Mouse (Mus musculus) midbrain, embryonic 16.5 days (tissue): ENCODE data around the gene Cyp2f2. TPM values are rescaled to one million over a fixed set of nuclear protein-coding genes. Genes with fewer than 3 reads are reported as not detected.

ENCODE experiments used
- ATAC-seq: fragments of 200-750 bp; cut with Nextera tagmentation; 2 replicates; pipeline ENCODE4 v1.8.0; 2017; ENCODE audit warnings: moderate TSS enrichment
- H3K27ac ChIP-seq: fragments of 300-500 bp; sonication (generic); 2 replicates; pipeline ENCODE4 v1.5.1; 2014; ENCODE audit warnings: mild to moderate bottlenecking, low read length, mixed read lengths
- H3K27me3 ChIP-seq: fragments of 300-500 bp; sonication (generic); 2 replicates; pipeline ENCODE4 v1.6.1; 2014; ENCODE audit warnings: low read depth, low read length, mixed read lengths; ENCODE audit not compliant: control insufficient read depth, insufficient read depth
- H3K36me3 ChIP-seq: fragments of 300-500 bp; sonication (generic); 2 replicates; pipeline ENCODE4 v1.6.1; 2014; ENCODE audit warnings: mild to moderate bottlenecking, low read length, moderate library complexity, mixed read lengths; ENCODE audit not compliant: control insufficient read depth, insufficient read depth
- H3K4me1 ChIP-seq: fragments of 300-500 bp; sonication (generic); 2 replicates; pipeline ENCODE4 v1.6.1; 2014; ENCODE audit warnings: mild to moderate bottlenecking, low read length, mixed read lengths; ENCODE audit not compliant: control insufficient read depth, insufficient read depth
- H3K4me2 ChIP-seq: fragments of 300-500 bp; sonication (generic); 2 replicates; pipeline ENCODE4 v1.6.1; 2014; ENCODE audit warnings: mild to moderate bottlenecking, low read length, mixed read lengths
- H3K4me3 ChIP-seq: fragments of 300-500 bp; sonication (generic); 2 replicates; pipeline ENCODE4 v1.5.1; 2014; ENCODE audit warnings: low read depth, mild to moderate bottlenecking, low read length, moderate library complexity, mixed read lengths
- H3K9ac ChIP-seq: fragments of 300-500 bp; sonication (generic); 2 replicates; pipeline ENCODE4 v1.6.1; 2014; ENCODE audit warnings: low read depth, low read length, mixed read lengths
- H3K9me3 ChIP-seq: fragments of 300-500 bp; sonication (generic); replicated peaks from 2 replicates; pipeline ENCODE4 v1.6.1; 2014; ENCODE audit warnings: mild to moderate bottlenecking, low read length, mixed read lengths; ENCODE audit not compliant: control insufficient read depth, poor library complexity, severe bottlenecking
- WGBS: fragments of 180-500 bp; shearing (Covaris S2); extraction: QIAGEN DNeasy Blood & Tissue Kit; methylation state at CpG from one replicate; pipeline ENCODE4 v1.1.7; 2014; 5-methylcytosine and 5-hydroxymethylcytosine counted together
- polyA plus RNA-seq: library from polyadenylated mRNA; unstranded; fragments of >200 nt; fragmentation: Nextera tagmentation; extraction: Ambion mirVana; gene quantifications from 2 replicates; pipeline ENCODE4 v1.2.1, GENCODE M21; 2015

The Cyp2f2 gene
- polyA plus RNA-seq, 1 experiment from 2014 or later = not detected

DNA sequence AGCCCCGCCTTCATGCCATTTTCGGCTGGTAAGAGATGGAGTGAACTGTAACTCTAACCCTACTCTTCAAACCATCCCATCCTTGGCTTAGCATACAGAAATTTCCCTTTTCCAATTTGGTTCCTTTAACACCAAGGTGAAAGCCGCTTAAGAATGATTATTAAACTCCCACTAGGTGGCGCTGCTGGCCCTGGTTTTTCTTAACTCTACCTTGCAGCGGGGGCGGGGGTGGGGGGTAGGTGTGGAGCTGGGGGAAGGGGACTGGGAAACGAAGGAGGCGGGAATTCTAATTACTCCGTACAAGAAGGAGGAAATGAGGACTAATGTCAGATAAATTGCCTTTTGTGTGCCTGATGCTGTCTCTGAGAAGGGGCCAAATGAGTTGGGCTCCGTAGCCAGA, 12.9 kb downstream of the Cyp2f2 start:
- Histone ChIP-seq H3K27ac (no peak overlapping the region), H3K27me3 (no peaks in the 10 kb centered on the region), H3K36me3 (no peaks in the 10 kb centered on the region), H3K4me1 (no peaks in the 10 kb centered on the region), H3K4me2 (no peak overlapping the region), H3K4me3 (no peak overlapping the region), H3K9ac (no peak overlapping the region), H3K9me3 (no peaks in the 10 kb centered on the region)
- WGBS = 16% methylated on average over 10 of the region's 10 CpGs
- ATAC-seq = no peak

GRCm38 (mm10) chr7:27133156-27133555, 13.4 kb downstream of the Cyp2f2 start:
- 71% methylated on average over 12 of the region's 12 CpGs for WGBS
- no peak overlapping the region for H3K4me2 ChIP-seq

DNA sequence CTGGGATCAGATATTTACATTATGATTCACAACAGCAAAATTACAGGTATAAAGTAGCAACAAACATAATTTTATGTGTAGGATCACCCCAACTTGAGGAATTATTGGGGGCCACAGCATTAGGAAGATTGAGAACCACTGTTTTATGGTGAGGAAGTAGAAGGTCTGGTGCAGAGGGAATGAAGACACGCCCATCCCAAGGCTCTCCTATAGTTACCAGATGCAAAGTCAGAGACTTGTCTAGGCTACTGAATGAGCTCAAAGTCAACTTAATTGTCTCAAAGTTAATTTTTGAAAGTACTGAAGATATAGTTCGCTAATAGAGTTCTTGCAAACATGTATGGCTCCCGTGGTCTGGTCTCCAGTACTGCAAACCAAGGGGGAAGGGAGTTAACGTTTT, 14.0 kb downstream of the Cyp2f2 start:
- no peak overlapping the region for H3K27ac ChIP-seq
- 86% methylated on average over 4 of the region's 4 CpGs for WGBS
- H3K4me1 ChIP-seq = no peaks in the 10 kb centered on the region
- no peaks in the 10 kb centered on the region for H3K27me3 ChIP-seq
- no peak for ATAC-seq
- H3K4me3 ChIP-seq = no peak overlapping the region
- no peak overlapping the region for H3K9ac ChIP-seq
- H3K9me3 ChIP-seq = no peaks in the 10 kb centered on the region
- no peak overlapping the region for H3K4me2 ChIP-seq
- H3K36me3 ChIP-seq = no peaks in the 10 kb centered on the region

More at GRCm38 (mm10) chr7:27133156-27133555, 13.4 kb downstream of the Cyp2f2 start:
- no peak overlapping the region for H3K4me3 ChIP-seq
- no peaks in the 10 kb centered on the region for H3K27me3 ChIP-seq
- H3K27ac ChIP-seq = no peak overlapping the region
- no peak overlapping the region for H3K9ac ChIP-seq
- no peaks in the 10 kb centered on the region for H3K36me3 ChIP-seq
- H3K4me1 ChIP-seq = no peaks in the 10 kb centered on the region
- no peaks in the 10 kb centered on the region for H3K9me3 ChIP-seq
- no peak for ATAC-seq

GRCm38 (mm10) chr7:27136410-27136996, 16.8 kb downstream of the Cyp2f2 start:
- no peak overlapping the region for H3K9ac ChIP-seq
- H3K4me1 ChIP-seq = no peaks in the 10 kb centered on the region
- no peak overlapping the region for H3K4me2 ChIP-seq
- no peaks in the 10 kb centered on the region for H3K27me3 ChIP-seq
- no peaks in the 10 kb centered on the region for H3K36me3 ChIP-seq
- H3K9me3 ChIP-seq = no peaks in the 10 kb centered on the region
- no peak overlapping the region for H3K27ac ChIP-seq
- 56% methylated on average over 8 of the region's 8 CpGs for WGBS
- H3K4me3 ChIP-seq = no peak overlapping the region
- ATAC-seq = no peak

GRCm38 (mm10) chr7:27153205-27153764, 33.6 kb downstream of the Cyp2f2 start, which contains the start of gene Cyp2t4:
Cyp2t4 (plus strand) TSS chr7:27153714.
- H3K27ac ChIP-seq = no peak within 1 kb of the TSS
- peaks cover 11% of the 10 kb centered on the region for H3K36me3 ChIP-seq
- no peak within 1 kb of the TSS for H3K9ac ChIP-seq
- 82% methylated on average over 10 of the region's 10 CpGs for WGBS
- H3K9me3 ChIP-seq = no peaks in the 10 kb centered on the region
- no peaks in the 10 kb centered on the region for H3K27me3 ChIP-seq
- no peak for ATAC-seq
- no peak within 1 kb of the TSS for H3K4me3 ChIP-seq
- H3K4me1 ChIP-seq = no peaks in the 10 kb centered on the region
- H3K4me2 ChIP-seq = no peak within 1 kb of the TSS

DNA sequence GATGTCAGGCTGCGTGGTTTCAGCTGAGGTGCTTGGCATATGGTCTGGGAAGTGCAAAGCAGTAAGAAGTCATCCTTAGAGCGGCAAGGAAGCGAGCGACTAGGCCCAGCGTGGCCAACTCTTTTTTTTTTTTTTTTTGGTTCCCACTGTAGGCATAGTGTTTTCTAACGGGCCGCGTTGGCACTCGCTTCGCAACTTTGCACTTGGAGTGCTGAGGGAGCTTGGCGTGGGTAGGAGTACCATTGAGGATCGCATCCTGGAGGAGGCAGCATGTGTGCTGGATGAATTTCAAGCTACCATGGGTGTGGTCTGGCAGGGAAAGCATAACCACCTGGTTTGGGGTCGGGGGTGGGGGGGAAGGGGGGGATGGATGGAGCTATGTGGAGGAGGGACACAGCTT, 36.3 kb downstream of the Cyp2f2 start:
- ATAC-seq = no peak
- 84% methylated on average over 13 of the region's 13 CpGs for WGBS
- H3K4me3 ChIP-seq = no peak overlapping the region
- no peak overlapping the region for H3K27ac ChIP-seq
- H3K4me1 ChIP-seq = peaks cover 12% of the 10 kb centered on the region
- no peaks in the 10 kb centered on the region for H3K9me3 ChIP-seq
- no peak overlapping the region for H3K4me2 ChIP-seq
- H3K36me3 ChIP-seq = peaks cover 17% of the 10 kb centered on the region
- H3K9ac ChIP-seq = no peak overlapping the region
- no peaks in the 10 kb centered on the region for H3K27me3 ChIP-seq

DNA sequence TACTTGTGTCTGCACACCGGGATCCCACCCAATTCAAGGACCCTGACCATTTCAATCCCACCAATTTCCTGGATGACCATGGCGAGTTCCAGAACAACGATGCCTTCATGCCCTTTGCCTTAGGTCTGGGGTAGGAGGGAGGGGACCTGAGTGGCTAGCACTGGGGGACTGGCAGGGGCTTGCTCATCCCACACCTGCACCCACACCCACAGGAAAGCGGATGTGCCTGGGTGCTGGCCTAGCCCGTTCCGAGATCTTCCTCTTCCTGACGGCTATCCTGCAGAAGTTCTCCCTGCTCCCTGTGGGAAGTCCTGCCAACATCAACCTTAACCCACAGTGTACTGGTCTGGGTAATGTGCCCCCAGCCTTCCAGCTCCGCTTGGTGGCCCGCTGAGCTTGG, 38.5 kb downstream of the Cyp2f2 start:
- 97% methylated on average over 9 of the region's 9 CpGs for WGBS
- Histone ChIP-seq H3K9me3 (no peaks in the 10 kb centered on the region), H3K9ac (no peak overlapping the region), H3K36me3 (peaks cover 17% of the 10 kb centered on the region), H3K27me3 (no peaks in the 10 kb centered on the region), H3K4me3 (no peak overlapping the region), H3K27ac (no peak overlapping the region), H3K4me1 (peaks cover 34% of the 10 kb centered on the region), H3K4me2 (no peak overlapping the region)
- no peak for ATAC-seq

DNA sequence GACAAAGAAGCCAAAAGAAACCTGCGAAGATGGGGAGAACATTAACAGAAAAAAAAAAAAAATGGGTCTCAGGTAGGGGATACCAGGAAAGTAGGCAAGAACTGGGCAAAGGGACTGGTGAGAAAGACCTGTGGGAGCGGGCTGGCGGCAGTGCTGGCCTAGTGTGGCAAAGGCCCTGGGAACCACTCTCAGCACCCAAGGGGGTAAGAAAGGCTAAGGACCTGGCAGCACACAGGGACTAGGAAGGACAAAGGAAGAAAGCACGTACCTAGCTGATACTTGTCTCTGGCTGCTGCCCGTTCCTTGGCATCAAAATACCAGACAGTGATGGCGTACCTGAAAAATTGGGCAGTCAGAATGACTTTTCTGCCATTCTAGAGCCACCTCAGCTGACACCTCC, 39.5 kb downstream of the Cyp2f2 start:
- no peak for ATAC-seq
- no peak overlapping the region for H3K4me2 ChIP-seq
- peaks cover 44% of the 10 kb centered on the region for H3K4me1 ChIP-seq
- no peak overlapping the region for H3K27ac ChIP-seq
- H3K9ac ChIP-seq = no peak overlapping the region
- no peaks in the 10 kb centered on the region for H3K9me3 ChIP-seq
- 89% methylated on average over 6 of the region's 6 CpGs for WGBS
- H3K27me3 ChIP-seq = no peaks in the 10 kb centered on the region
- H3K4me3 ChIP-seq = no peak overlapping the region
- H3K36me3 ChIP-seq = peaks cover 17% of the 10 kb centered on the region

- H3K4me2 ChIP-seq = 0 out of 2 replicates have a peak overlapping the region, but pooled peaks have one; percentile 1
- H3K36me3 ChIP-seq = peaks cover 23% of the 10 kb centered on the region
- WGBS = 20% methylated on average over 8 of the region's 8 CpGs
- H3K27me3 ChIP-seq = no peaks in the 10 kb centered on the region
- H3K4me3 ChIP-seq = no peak overlapping the region
- ATAC-seq = peak; percentile 85
- H3K4me1 ChIP-seq = peaks cover 51% of the 10 kb centered on the region
- no peaks in the 10 kb centered on the region for H3K9me3 ChIP-seq
- peak overlapping the region; percentile 54 for H3K27ac ChIP-seq
- H3K9ac ChIP-seq = no peak overlapping the region
These were observed 40.2 kb downstream of the Cyp2f2 start for GRCm38 (mm10) chr7:27159882-27160281.
